Mouse (Mus musculus): ENCODE measurements around the gene Anapc15. TPM values are rescaled to one million over a fixed set of nuclear protein-coding genes. Genes with fewer than 3 reads are reported as not detected.
"Not testable (repeated sequence)": the region's sequence is repeated elsewhere in the genome, so short reads cannot be mapped to it uniquely, and the experiment has no call there.

The Anapc15 gene
- polyA plus RNA-seq, 1 experiment from 2014 or later, result 79.0 TPM

DNA sequence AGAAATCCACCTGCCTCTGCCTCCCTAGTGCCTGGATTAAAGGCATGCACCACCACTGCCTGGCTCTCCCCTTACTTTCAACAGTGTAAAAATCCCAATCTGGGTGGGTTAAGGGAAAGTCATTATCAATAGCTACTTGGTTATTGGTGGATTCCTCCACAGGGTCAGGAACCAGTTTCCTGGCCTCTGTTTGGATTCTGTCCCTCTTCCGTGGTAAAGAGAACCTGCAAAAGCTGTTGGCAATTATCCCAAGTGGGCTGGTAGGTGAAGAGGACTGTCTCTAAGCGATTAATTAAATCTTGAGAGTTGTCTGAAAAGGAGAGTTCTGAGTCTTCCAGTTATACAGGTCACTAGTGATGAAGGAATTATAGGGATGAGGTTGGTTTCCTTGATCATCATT, 74.8 kb downstream of the Anapc15 start:
- WGBS, result 91% methylated on average over 2 of the region's 2 CpGs
- Histone ChIP-seq H3K36me3 (0 out of 2 replicates have a peak, but pooled peaks cover 4% of the 10 kb centered on the region), H3K9me3 (no peaks in the 10 kb centered on the region), H3K27me3 (no peaks in the 10 kb centered on the region), H3K27ac (no peak overlapping the region), H3K4me2 (replicated peaks) (no peak overlapping the region), H3K4me3 (replicated peaks) (no peak overlapping the region), H3K9ac (replicated peaks) (no peak overlapping the region), H3K4me1 (replicated peaks) (peaks cover 23% of the 10 kb centered on the region)
- no peak for ATAC-seq

DNA sequence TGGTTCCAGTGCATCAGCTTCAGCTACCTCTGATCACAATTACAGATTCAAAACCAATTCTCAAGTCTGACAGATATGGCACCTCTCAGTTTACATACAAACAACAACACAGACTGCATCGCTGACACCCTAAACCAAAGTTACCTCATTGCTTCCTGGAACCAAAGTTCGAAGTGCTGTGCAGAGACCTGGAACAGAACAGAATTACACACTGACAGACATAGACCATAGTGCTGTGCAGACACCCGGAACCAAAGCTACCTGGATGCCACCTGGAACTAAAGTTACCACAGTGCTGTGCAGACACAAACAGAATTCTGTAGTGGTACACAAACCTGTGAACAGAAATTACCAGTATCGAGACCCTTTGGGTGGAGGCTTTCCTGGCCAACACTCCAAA, 76.2 kb downstream of the Anapc15 start:
- Histone ChIP-seq H3K4me3 (replicated peaks) (no peak overlapping the region), H3K4me2 (replicated peaks) (no peak overlapping the region), H3K36me3 (0 out of 2 replicates have a peak, but pooled peaks cover 4% of the 10 kb centered on the region), H3K9me3 (no peaks in the 10 kb centered on the region), H3K27me3 (no peaks in the 10 kb centered on the region), H3K27ac (no peak overlapping the region), H3K9ac (replicated peaks) (no peak overlapping the region), H3K4me1 (replicated peaks) (peaks cover 19% of the 10 kb centered on the region)
- ATAC-seq, result no peak
- 96% methylated on average over 4 of the region's 4 CpGs for WGBS

DNA sequence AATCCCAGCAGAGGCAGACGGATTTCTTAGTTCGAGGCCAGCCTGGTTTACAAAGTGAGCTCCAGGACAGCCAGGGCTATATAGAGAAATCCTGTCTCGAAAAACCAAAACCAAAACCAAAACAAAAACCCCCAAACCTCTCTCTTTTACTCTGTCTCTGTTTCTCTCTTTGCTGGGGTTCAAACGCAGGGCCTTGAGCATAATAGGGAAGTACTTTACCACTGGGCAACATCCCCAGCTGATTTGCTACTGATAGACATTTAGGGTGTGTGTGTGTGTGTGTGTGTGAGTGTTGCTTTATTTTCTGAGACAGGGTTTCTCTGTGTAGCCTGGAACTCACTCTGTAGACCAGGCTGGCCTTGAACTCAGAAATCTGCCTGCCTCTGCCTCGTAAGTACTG, 85.5 kb downstream of the Anapc15 start:
- H3K27me3 ChIP-seq; H3K9ac ChIP-seq (replicated peaks); ATAC-seq; H3K4me2 ChIP-seq (replicated peaks); H3K9me3 ChIP-seq; H3K36me3 ChIP-seq; H3K4me3 ChIP-seq (replicated peaks); H3K4me1 ChIP-seq (replicated peaks); H3K27ac ChIP-seq: not testable (repeated sequence)
- WGBS, result 95% methylated on average over 5 of the region's 5 CpGs

Small RNA genes lying within 50 kb of the gene (microRNA-seq; reads per million reads assigned to microRNA genes)
- gene Gm22655, result not detected

Other genes starting within 250 kb of the Anapc15 start
- 31.9 and 33.7 TPM in 2 replicates for gene Clpb, start 200.1 kb upstream of the Anapc15 start, polyA plus RNA-seq (2015; fragmentation: Nextera tagmentation; extraction: Ambion mirVana)
- gene Phox2a, start 45.4 kb upstream of the Anapc15 start, polyA plus RNA-seq (2015; fragmentation: Nextera tagmentation; extraction: Ambion mirVana), result 0.24 and 0.26 TPM in 2 replicates
- 20.3 and 26.3 TPM in 2 replicates for gene Inppl1, start 25.5 kb upstream of the Anapc15 start, polyA plus RNA-seq (2015; fragmentation: Nextera tagmentation; extraction: Ambion mirVana)
- gene Folr2, start 6.5 kb upstream of the Anapc15 start, polyA plus RNA-seq (2015; fragmentation: Nextera tagmentation; extraction: Ambion mirVana), result 2.2 and 3.8 TPM in 2 replicates
- gene Folr1, start 7.1 kb downstream of the Anapc15 start, polyA plus RNA-seq (2015; fragmentation: Nextera tagmentation; extraction: Ambion mirVana), result 11.1 and 13.2 TPM in 2 replicates
- 146 and 158 TPM in 2 replicates for gene Lamtor1, start 42.2 kb downstream of the Anapc15 start, polyA plus RNA-seq (2015; fragmentation: Nextera tagmentation; extraction: Ambion mirVana)
- 0.35 and 0.77 TPM in 2 replicates for gene Tomt, start 42.6 kb downstream of the Anapc15 start, polyA plus RNA-seq (2015; fragmentation: Nextera tagmentation; extraction: Ambion mirVana)
- gene Lrrc51, start 70.2 kb downstream of the Anapc15 start, polyA plus RNA-seq (2015; fragmentation: Nextera tagmentation; extraction: Ambion mirVana), result 9.6 and 10.6 TPM in 2 replicates
- gene Numa1, start 70.4 kb downstream of the Anapc15 start, polyA plus RNA-seq (2015; fragmentation: Nextera tagmentation; extraction: Ambion mirVana), result 63.0 and 70.7 TPM in 2 replicates
- 4.1 and 5.6 TPM in 2 replicates for gene Il18bp, start 155.0 kb downstream of the Anapc15 start, polyA plus RNA-seq (2015; fragmentation: Nextera tagmentation; extraction: Ambion mirVana)
- gene Rnf121, start 201.8 kb downstream of the Anapc15 start, polyA plus RNA-seq (2015; fragmentation: Nextera tagmentation; extraction: Ambion mirVana), result 30.1 and 30.9 TPM in 2 replicates
- 32.2 and 34.9 TPM in 2 replicates for gene Xndc1, start 201.8 kb downstream of the Anapc15 start, polyA plus RNA-seq (2015; fragmentation: Nextera tagmentation; extraction: Ambion mirVana)
- 1.3 and 1.5 TPM in 2 replicates for gene Xntrpc, start 202.0 kb downstream of the Anapc15 start, polyA plus RNA-seq (2015; fragmentation: Nextera tagmentation; extraction: Ambion mirVana)
- 0.28 TPM in 1 of 2 replicates, not detected in the other for gene Trpc2, start 219.4 kb downstream of the Anapc15 start, polyA plus RNA-seq (2015; fragmentation: Nextera tagmentation; extraction: Ambion mirVana)
- 0.31 and 0.37 TPM in 2 replicates for gene Art1, start 238.0 kb downstream of the Anapc15 start, polyA plus RNA-seq (2015; fragmentation: Nextera tagmentation; extraction: Ambion mirVana)
- gene Art5, start 245.8 kb downstream of the Anapc15 start, polyA plus RNA-seq (2015; fragmentation: Nextera tagmentation; extraction: Ambion mirVana), result 0.50 and 0.92 TPM in 2 replicates

Data from midbrain, embryonic 13.5 days (tissue).